Mouse (Mus musculus): Measurements from ENCODE around the gene Thsd7b. TPM values are rescaled to one million over a fixed set of nuclear protein-coding genes. Genes with fewer than 3 reads are reported as not detected.
"Not testable (repeated sequence)": the region's sequence is repeated elsewhere in the genome, so short reads cannot be mapped to it uniquely, and the experiment has no call there.

Gene Thsd7b
- total RNA-seq, 4 experiments from 2014 or later = 12.9 to 16.4 (median 14.5) TPM

DNA sequence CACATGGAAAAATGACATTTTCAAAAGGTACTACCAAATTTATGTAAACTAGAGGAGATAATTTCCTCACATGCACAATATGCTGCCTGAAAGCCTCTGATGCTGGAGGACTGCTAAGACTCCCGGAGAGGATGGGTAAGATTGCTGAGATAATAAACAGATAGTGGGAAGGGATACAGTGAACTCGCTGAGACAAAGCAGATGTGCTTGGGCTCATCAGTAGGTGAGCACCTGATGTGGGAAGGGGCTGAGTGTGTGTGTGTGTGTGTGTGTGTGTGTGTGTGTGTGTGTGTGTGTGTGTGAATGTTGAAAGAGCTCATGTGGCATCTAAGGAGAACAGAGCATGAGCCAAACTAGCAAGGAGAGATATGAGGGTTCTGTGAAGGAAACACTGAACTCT lies 564.2 kb downstream of the Thsd7b start:
- no peak for DNase-seq (ENCODE audit: low spot score in 2 of 2)

DNA sequence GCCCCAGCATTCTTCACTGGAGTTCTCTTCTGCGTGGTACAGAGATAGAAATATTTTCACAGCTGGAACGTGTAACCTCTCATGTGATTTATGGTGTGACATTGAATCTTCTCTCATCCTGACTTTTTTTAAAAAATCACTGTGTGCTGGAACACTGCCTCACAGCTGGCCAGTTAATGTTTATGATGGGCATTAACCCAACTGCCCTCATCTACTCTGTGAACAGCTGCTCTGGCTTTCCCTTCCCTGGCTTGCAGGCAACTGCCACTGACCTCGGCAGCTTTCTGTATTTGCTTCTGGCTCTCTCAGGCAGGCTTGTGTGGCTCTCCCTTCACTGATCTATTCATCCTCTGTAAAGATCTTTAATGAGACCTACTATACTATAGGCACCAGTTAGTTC lies 564.7 kb downstream of the Thsd7b start:
- DNase-seq (ENCODE audit: low spot score in 2 of 2) = no peak

DNA sequence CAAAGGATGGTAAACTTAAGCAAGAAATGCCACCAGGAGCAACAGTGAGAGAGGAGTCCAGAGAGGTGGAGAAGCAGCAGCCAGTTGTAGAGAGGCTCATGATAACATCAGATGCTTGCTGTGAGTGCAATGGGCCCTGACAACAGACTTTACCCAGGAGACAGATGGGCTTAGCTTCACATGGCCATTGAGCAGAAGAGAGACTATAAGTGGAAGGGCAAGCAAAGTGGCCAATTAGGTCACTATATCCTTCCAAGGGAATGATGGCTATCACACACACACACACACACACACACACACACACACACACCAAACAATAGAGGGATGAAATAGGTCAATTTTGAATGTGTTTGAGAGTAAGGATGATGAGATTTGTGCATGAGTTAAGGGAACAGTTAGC lies 565.4 kb downstream of the Thsd7b start:
- DNase-seq (ENCODE audit: low spot score in 2 of 2) = no peak

DNA sequence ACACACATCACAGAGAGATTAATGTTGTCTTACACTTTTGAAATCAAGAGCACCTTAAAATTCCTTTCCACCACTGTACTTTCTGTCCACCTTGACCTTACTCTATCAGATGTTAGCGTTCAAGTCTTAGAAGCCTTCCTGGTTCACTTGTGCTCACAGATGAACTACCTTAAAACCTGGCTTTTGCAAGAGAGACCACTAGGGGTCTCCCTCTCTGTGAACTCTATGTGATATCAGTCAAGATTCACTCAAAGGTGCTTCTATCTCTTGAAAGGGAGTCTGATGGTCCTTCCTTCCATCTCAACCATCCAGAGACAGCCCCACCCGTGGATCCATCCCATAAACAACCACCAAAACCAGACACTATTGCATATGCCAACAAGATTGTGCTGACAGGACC lies 570.3 kb downstream of the Thsd7b start:
- DNase-seq (ENCODE audit: low spot score in 2 of 2) = no peak

DNA sequence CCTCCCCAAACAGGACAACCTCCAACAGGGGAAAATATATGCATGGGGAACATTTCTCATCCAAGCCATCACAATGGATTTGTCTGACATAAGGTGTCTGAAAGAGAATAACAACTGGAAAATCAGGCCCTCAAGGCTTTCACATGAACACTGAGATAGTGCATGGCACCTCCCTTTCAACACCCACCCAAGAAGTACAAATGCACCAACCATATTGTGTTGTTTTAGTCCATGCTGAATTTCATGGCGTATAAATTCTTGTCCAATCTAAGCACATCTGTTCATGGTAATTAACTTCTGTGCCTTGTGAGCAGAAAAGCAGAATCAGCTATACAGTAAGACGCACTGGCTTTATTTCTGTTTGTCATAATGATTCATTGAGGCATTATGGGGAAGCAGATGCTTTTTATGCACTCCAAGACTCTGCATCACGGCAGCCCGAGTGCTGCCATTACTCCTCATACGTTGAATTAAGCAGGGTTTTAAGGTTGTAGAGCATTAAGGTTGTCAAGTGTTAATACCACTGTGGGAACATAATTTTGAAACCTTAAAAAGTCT lies 577.0 kb downstream of the Thsd7b start:
- no peak for DNase-seq (ENCODE audit: low spot score in 2 of 2)

DNA sequence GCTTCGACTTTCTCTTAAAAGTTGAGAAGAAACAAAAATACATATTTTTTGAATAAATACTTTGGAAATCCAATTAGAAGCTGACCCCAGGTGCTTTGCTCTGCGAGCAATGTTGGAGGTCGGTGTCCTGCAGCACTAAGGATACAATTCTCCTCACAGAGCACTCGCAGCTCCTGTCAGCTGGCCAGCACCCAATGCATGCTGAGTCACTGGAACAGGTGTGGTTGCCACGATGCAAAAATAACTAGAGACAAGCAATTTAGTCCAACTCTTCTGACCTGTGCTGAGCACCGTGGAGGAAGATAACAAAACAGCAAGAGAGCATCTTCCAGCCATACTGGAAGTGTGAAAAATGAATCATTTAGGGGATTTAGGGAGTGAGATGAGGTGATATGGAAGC lies 594.6 kb downstream of the Thsd7b start:
- no peak for DNase-seq (ENCODE audit: low spot score in 2 of 2)

DNA sequence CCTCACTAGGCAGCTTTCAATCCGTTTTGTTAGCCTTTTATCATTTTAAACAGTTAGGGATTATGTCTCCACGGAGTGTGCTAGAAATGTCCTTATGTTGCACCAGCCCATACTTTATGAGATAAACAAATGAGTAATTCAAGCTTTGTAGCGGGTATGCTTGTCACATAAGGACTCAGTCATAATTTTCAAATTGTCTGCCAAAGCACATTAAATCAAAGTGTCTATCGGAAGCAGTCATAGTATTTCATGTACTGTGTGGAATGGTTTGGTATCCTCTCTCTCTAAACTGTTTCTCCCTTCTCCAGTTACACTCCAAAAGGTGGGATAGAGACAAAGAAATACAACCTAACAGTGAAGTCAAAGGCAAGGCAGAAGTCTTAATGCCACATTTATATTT lies 601.3 kb downstream of the Thsd7b start:
- no peak for DNase-seq (ENCODE audit: low spot score in 2 of 2)

DNA sequence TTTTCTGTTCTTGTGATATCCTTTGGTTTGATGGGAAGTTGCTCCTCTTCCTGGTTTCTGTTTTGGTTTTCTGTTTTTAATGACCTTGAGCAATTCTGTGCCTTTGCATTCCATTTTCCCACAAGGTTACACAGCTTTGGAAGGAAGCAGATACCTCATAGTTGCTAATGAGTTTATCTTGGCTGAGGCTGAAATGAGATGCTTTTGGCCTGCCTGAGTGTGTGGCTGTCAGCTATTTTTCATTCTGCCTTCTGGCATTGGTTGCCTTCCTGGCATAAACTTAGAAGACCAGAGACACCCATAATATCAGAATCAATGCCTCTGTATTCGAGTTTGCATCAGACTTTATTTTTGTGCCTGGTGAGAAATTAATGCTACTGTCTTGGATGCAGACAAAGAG lies 614.8 kb downstream of the Thsd7b start:
- no peak for DNase-seq (ENCODE audit: low spot score in 2 of 2)

DNA sequence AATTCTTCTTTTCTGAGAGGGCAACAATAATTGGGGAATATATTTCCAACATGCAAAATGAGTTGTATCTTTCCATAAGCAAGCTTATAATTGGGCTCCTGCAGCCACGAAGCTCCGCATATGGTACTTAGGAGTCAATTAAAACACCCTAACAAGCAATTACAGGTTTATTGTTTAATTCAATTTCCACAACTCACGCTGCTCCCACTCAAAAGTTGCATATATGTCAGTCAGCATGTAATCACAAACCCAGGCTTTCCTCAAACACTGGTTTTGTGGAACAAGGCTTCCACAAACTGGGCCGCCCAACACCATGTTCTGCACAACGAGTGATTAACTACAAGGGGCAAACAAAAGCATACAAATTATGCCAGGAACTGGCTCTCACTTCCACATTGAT lies 625.0 kb downstream of the Thsd7b start:
- DNase-seq (ENCODE audit: low spot score in 2 of 2) = no peak

DNA sequence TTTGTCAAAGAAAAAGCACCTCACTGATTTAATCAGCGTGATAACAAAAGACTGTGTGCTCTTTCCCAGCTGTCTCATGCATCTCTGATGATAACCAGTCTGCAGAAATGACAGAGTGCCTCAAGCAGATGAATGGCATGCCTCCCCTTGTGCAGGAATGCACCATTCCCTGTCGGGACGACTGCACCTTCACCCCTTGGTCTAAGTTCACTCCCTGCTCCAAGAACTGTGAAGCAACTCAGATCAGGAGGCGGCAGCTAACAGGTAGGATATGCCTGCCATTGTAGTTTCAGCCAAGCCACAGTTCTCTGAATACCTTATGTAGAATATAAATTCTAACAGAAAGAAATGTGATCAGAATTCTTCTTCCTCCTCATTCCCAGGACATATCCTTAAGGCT lies 642.4 kb downstream of the Thsd7b start:
- DNase-seq (ENCODE audit: low spot score in 2 of 2) = no peak

DNA sequence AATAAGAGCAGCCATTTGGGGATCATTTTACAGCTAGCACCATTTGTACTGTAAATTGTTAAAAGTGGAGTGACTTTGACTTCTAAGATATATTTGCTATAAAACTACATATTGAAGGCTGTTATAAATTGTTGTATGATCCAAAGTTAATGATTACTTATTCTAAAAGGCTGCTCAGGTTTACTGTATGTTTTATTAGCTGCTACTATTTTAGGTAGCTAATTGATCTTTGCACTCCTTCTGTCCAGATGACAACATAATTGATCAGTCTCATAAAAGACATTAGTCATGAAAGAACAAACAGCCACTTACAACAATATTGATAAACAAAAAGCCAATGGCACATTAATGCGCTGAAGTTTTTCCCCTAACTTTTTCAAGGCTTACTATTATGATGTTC lies 644.5 kb downstream of the Thsd7b start:
- DNase-seq (ENCODE audit: low spot score in 2 of 2) = no peak

DNA sequence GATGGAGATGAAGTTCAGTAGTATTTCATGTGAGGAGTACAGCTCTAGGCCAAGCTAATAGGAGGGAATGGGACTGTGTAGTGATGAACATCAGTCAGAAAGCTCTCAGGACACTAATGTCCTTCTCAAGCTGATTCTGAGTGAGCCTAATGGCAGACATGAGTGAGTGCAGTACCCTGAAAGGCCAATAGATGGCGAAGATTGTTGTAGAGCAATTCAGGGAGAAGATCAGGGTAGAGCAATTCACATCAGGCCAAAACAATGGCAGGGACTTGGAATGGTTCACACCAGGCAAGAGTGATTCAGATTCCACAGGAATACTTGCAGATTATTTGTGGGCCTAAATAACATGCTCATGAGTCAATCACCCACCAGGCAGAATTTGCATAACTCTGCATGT lies 646.3 kb downstream of the Thsd7b start:
- no peak for DNase-seq (ENCODE audit: low spot score in 2 of 2)

DNA sequence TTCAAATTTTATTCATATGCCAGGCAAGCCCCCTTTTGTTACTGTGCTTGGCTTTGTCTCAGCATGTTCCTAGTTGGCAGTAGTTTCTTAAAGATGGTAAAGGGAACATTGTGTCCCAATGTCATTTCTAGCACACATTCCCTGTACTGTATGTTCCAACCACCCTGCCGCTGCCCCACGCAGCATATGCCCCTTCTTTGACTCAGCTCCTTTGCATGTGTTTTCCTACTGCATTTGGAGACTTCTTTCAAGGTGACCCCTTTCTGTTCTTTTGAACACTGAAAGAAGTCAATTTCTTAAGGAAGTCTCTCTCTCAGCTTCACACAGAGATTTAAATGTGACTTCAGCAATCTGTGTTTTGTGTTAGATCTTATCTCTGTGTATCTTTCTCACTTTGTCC lies 657.9 kb downstream of the Thsd7b start:
- DNase-seq (ENCODE audit: low spot score in 2 of 2) = peak in 1 of 2 experiments; percentile 8

DNA sequence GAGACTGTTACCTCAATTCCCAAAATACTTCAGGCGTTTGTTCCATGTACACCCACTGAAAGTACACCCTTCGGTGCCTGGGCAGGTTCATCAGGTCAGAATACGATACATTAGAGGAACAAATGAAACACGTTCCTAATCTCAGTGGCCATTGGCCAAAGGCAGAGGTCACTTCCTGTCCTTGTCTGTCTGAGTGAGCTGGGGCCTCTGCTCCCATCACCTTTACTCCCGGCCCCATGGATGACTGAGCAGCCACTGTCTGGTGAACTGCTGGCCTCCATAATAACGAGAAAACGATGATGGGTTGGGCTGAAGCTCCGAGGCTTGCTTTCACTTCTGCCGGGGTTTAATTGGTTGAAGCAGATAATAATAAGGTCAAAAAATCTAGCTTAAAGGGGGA lies 670.0 kb downstream of the Thsd7b start:
- DNase-seq (ENCODE audit: low spot score in 2 of 2) = no peak

DNA sequence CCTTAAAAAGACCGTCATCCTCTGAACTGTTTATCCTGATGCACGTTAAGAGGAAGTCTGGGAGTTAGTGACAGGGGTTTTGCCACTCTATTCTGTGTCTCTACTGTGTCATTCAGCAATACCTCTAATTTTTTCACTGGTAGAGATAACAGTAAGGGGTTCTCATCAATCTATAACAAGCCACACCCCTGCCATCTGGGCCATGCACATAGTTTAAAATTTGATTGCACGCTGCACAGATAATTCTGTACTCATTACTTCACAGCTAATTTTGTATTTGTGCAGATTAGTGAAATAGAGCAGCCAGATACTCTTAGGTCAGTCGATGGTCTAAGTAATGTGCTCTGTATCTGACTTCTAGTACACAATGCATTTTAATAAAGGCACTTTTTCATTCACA lies 673.9 kb downstream of the Thsd7b start:
- DNase-seq (ENCODE audit: low spot score in 2 of 2) = no peak

DNA sequence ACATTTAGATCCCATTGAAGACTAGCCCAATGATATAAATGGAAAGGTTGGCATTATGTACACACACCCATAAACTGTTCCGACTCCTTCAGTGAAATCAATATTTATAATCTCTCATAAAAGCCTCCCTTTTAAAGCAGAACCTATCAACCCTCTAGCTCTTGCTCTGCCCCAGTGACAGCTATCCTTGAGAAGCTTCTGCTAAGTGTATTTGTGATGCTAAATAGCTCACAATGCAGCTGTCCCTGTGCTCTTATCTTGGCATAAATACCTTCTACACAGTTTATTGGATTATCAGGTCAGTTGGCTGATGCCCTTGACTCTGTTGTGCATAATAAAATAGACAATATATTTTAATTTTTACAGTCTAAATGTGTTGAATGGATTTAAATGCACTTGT lies 682.4 kb downstream of the Thsd7b start:
- DNase-seq (ENCODE audit: low spot score in 2 of 2) = no peak

DNA sequence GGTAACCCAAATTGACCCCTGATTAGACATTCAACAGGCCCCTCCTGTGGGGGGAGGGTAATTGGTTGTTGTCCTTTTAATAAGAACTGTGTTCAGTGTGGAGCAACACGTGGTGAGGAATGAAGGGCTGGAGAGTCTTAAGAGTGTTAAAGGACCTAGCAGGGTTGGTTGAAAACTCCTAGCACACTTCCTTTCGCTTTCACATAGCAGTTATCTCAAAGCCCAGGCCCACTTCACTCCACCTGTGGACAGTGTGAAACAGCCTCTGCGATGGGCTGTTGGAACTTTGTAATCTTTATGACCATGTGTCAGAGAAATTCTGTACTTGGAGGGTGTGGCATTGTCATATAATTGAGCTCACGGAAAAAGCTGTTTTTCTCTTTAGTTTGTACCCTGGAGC lies 683.5 kb downstream of the Thsd7b start:
- DNase-seq (ENCODE audit: low spot score in 2 of 2) = no peak

DNA sequence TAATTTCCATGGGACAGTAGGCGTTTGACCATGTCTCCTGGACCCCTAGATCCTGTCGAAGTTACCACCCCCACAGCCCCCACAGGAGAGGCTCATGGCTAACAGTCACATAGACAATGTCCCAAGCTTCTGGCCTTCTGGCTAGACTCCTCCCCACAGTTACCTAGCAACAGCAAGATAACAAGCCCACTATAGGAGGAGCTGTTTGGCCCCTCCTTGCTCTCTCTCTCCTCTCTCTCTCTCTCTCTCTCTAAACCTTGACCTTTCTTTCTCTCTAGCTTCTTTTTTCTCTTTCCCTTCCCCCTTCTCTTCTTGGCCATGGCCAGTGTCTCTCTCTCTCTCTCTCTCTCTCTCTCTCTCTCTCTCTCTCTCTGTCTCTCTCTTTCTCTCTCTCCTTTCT lies 686.2 kb downstream of the Thsd7b start:
- not testable (repeated sequence) for DNase-seq (ENCODE audit: low spot score in 2 of 2)

DNA sequence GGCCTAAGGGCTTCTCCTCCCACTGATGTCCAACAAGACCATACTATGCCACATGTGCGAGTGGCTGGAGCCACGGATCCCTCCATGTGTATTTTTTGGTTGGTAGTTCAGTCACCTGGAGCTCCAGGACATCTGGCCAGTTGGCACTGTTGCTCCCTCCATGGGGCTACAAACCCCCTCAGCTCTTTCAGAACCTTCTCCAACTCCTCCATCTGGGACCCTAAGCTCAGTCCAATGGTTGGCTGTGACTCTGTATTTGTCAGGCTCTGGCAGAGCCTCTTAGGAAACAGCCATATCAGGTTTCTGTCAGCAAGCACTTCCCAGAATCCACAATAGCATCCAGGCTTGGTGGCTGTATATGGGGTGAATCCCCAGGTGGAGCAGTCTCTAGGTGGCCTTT lies 690.1 kb downstream of the Thsd7b start:
- DNase-seq (ENCODE audit: low spot score in 2 of 2) = no peak

DNA sequence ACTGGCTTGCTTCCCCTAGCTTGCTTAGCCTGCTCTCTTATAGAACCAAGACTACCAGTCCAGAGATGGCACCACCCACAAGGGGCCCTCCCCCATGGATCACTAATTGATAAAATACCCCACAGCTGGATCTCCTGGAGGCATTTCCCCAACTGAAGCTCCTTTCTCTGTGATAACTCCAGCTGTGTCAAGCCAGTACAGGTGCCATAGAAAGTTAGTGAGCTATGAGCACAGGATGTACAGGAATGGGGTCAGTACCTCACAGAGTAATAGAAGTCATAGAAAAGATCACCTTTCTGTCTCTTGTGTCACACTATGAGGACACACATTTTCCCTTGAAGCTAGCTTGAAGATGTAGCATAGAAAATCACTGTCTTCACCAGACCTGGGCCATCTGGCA lies 716.1 kb downstream of the Thsd7b start:
- DNase-seq (ENCODE audit: low spot score in 2 of 2) = not testable (repeated sequence)

DNA sequence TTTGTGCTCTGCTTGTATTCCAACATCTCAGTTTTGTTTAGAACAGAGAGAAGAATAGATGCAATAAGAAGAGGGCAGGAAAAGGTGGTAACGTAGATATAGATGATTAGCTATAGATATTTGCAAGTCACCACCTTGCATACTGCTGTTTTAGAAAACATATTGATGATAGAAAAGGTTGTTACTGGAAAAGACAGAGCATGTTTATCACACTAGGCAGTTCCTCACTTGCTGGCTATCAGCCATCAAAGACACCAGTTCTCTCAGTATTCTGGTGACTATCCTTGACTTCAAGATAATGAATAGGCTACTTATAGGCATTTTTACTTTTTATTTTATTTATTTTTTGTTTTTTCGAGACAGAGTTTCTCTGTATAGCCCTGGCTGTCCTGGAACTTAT lies 717.7 kb downstream of the Thsd7b start:
- DNase-seq (ENCODE audit: low spot score in 2 of 2) = no peak

DNA sequence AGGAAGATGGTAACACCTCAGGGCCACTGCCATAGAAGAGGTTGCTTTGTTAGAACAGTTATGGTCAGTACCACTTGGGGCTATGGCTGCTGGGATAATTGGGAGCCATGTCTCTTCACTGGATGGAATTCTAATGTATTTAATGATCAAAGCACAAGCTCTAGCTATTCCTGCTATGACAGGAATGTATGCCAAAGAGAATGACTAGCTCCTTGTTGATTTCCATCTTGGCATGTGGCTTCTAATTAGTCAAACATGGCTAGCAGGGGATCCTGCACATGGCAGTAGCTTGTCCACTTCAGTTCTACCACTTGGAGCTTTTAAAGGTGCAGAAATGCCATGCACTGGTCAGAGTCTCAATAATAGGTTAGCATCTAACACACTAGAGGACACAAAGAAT lies 781.9 kb downstream of the Thsd7b start:
- no peak for DNase-seq (ENCODE audit: low spot score in 2 of 2)

DNA sequence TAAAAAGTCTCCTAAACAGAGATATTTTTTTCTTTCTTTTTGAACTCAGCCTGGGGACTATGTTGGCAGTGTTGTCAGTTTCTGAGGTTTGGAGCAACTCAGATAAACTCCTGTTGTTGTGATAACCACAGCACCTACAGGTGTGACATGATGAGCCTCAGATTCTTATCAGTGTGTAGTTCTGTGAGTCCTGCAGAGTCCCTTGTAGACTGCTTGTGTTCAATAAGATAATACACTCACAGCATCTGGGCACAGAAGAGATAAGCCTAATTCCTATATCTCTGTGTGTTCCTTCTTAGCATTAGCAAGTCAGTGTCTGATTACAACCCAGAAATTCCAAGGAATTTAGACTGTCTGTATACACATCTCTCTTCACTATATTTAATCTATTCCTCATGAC lies 789.0 kb downstream of the Thsd7b start:
- no peak for DNase-seq (ENCODE audit: low spot score in 2 of 2)

DNA sequence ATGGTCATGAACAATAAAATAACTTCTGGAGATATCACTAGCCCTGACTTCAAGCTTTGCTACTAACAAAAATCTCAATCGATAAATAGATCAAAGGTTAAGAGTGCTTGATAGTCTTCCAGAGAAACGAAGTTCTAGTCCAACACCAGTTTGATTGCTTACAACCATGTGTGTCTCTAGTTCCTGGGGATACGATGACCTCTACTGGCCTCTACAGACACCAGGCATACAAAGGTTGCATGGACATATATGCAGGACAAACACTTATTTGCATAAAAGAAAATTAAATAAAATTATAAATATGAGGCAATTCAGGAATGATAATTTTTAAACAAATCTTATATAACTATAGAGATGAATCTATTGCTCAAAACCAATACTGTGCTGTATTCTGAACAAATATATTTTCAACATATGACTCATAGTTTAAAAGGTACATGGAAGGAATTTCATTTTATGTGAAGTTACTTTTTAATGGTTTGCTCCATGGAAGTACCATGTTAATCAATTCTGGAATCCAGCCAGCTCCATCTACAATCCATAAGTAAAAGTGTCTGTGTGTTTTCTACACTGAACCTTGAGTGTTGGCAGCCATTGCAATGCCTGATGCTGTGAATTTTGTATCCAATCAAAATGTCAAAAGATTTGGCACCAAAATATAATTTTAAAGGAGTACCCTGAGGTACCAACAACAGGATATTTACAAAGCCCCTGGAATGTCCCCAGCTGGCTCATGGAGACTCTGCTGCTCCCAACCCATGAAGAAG lies 793.3 kb downstream of the Thsd7b start:
- no peak for DNase-seq (ENCODE audit: low spot score in 2 of 2)
